Mouse (Mus musculus): ENCODE data around the gene Adprhl2. TPM values are rescaled to one million over a fixed set of nuclear protein-coding genes. Genes with fewer than 3 reads are reported as not detected.

Adprhl2 gene
- polyA plus RNA-seq, 1 experiment, result 67.8 TPM

DNA sequence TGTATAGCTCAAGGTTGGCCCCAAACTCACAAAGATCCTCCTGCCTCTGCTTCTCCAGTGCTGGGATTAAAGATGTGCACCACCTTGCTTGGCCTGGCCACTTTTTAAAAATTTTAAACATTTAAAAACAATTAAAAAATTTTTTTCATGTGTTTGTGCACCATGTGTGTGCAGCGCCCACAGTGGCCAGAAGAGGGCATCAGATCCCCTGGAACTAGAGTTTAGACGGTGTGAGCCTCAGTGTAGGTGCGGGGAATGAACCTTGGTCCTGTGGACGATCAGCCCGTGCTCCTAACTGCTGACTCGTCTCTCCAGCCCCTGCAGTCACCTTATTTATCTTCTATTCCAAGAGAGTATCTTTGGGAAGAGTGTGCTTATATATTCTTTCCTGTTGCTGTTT, 15.4 kb downstream of the Adprhl2 start:
- TF ChIP-seq POLR2A (IDR thresholded peaks at IDR 0.05; ENCODE audit: borderline replicate concordance, extremely low read depth, insufficient read depth, insufficient read length, poor library complexity, severe bottlenecking) (no peak), CTCF (IDR thresholded peaks at IDR 0.05; ENCODE audit: borderline replicate concordance, extremely low read depth, insufficient read depth, insufficient read length) (peak; percentile 24; the same call in 1 of the 2 replicates)
- DNase-seq (ENCODE audit: low read depth), result no peak

DNA sequence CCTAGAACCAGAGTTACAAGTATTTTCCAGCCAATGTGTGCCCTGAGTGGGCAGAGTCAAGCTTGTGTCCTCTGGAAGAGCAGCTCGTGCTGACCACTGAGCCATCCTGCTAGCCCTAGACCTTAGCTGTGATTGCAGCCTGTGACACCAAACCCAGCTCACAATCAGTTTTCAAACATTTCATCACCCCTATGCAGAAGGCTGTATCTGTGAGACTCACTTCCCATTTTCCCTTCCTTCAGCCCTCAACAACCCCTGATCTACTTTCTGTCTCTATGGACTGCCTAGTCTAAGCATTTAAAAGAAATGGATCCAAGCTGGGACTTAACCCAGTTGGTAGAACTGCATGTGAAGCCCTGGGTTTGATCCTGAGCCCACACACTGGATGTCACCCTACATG, 16.1 kb downstream of the Adprhl2 start:
- no peak for TF ChIP-seq CTCF (IDR thresholded peaks at IDR 0.05; ENCODE audit: borderline replicate concordance, extremely low read depth, insufficient read depth, insufficient read length)
- no peak for TF ChIP-seq POLR2A (IDR thresholded peaks at IDR 0.05; ENCODE audit: borderline replicate concordance, extremely low read depth, insufficient read depth, insufficient read length, poor library complexity, severe bottlenecking)
- DNase-seq (ENCODE audit: low read depth), result no peak

DNA sequence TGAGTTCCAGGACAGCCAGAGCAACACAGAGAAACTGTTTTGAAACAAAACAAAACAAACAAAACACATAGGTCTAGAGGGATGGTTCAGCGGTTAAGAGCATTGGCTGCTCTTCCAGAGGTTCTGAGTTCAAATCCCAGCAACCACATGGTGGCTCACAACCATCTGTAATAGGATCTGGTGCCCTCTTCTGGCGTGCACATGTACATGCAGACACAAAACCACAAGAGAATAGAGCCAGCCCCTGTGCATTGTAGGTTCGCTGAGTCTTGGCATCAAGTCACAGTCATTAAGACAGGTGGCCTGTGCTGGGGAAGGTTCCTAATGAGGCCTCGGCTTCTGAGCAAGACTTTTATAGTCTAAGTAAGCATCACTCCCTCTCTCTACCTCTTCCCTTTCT, 17.6 kb downstream of the Adprhl2 start:
- DNase-seq (ENCODE audit: low read depth), result no peak
- no peak for TF ChIP-seq POLR2A (IDR thresholded peaks at IDR 0.05; ENCODE audit: borderline replicate concordance, extremely low read depth, insufficient read depth, insufficient read length, poor library complexity, severe bottlenecking)
- TF ChIP-seq CTCF (IDR thresholded peaks at IDR 0.05; ENCODE audit: borderline replicate concordance, extremely low read depth, insufficient read depth, insufficient read length), result peak; percentile 16; the same call in 1 of the 2 replicates

DNA sequence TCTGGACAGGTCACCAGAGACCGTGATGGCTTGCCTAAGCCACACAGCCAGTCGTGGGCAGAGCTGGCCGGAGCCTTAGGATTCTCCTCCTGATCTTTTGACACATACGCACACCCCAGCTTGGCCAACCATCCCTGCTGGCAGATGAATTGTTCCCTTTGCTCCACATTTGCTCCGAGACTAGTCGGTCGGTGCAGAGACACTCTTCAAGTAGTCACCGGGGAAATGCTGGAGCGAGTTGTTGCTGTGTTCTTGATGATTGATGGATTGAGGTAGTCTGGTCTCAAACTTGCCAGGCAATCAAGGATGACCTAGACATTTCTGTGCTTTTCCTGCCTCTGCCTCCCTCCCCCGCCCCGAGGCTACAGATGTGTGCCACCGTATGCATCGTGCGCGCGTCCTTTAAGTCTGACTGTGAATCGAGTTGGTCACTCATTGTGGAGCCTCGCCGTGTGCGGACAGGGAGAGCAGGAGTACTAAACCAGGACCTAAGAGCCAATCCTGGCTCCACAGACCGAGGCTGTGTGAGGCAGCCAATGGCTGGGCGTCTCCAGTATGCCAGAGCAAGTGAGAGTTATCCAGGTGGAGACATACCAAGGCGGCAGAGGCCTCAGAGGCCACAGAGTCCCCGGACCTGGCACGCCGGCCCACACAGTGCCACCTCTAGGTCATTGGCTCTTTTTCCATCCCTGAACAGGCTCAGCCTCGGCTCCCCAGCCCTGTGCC, 19.8 kb downstream of the Adprhl2 start:
- TF ChIP-seq CTCF (IDR thresholded peaks at IDR 0.05; ENCODE audit: borderline replicate concordance, extremely low read depth, insufficient read depth, insufficient read length) (no peak), POLR2A (IDR thresholded peaks at IDR 0.05; ENCODE audit: borderline replicate concordance, extremely low read depth, insufficient read depth, insufficient read length, poor library complexity, severe bottlenecking) (no peak)
- DNase-seq (ENCODE audit: low read depth), result no peak

DNA sequence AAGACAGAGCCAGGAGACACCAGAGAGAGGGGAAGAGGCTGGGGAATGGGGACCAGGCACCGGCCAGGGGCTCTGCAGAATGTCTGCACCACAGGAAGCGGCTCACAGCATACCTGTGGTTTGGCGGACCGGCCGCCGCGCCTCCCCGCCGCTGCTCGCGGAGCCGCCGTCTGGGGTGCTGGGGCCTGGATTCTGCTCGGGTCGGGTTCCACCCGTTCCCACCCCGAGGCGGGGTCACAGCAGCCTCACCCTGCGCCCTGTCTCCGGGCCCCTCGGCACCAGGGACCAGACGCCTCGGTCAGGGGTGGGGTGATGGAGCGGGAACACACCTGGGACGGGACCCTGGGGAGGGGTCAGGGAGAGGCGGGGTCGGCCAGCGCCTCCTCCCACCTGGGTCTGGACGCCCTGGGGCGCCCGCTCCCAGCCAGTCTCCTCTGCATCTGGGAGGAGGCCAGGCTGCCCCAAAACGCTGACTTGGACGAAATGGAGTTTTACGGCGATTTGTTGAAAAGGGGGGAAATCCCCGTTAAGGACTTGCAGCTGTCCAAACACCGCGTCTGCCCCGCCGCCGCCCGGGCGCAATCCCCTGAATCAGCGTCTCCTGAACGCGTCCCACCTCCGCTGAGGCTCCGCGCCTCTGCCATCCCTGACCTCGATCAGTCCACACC, 20.5 kb downstream of the Adprhl2 start:
- TF ChIP-seq CTCF (IDR thresholded peaks at IDR 0.05; ENCODE audit: borderline replicate concordance, extremely low read depth, insufficient read depth, insufficient read length) (no peak), POLR2A (IDR thresholded peaks at IDR 0.05; ENCODE audit: borderline replicate concordance, extremely low read depth, insufficient read depth, insufficient read length, poor library complexity, severe bottlenecking) (no peak)
- DNase-seq (ENCODE audit: low read depth), result no peak

DNA sequence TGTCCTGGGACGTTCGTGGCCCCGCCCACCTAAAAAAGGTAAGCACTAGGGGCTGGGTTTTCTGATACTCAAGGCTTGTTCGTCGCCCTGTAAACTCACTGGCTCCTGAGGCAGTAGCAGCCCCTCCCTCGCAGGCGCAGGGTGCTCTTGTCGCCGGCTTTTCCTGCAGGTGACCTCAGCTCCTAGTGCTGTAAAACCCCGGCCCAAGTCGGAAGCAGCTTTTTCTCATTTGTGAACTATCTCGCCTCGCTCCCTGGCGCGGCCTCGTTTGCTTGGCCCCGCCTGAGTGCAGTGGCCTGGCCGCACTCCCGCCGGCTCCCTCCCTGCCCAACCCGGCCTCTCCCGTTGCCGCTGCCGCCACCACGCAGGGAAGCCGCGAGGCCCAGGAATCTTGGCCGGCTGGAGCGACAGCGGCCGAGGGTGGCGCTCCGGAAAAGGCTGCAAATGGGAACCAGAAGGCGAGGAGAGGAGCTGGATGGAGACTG, 24.8 kb downstream of the Adprhl2 start:
- DNase-seq (ENCODE audit: low read depth), result peak; percentile 58
- TF ChIP-seq CTCF (IDR thresholded peaks at IDR 0.05; ENCODE audit: borderline replicate concordance, extremely low read depth, insufficient read depth, insufficient read length) (no peak), POLR2A (IDR thresholded peaks at IDR 0.05; ENCODE audit: borderline replicate concordance, extremely low read depth, insufficient read depth, insufficient read length, poor library complexity, severe bottlenecking) (no peak)

DNA sequence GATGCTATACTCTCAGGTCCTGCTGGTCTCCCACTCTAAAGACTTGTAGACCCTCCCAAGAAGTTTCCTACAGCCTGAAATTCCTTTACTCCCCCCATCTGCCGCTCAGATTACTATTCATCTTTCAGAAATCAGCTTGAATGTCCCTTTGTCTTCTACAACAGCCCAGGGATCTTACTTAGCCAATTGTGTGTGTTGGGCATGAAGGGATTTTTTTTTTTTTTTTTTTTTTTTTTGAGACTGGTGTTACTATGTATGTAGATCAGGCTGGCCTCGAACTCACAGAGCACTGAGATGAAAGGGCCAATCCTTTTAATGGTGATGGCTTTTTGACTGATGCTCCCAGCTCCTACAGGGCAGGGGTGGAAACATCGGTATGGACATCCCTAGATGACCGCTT, 25.6 kb downstream of the Adprhl2 start:
- DNase-seq (ENCODE audit: low read depth), result no peak
- no peak for TF ChIP-seq POLR2A (IDR thresholded peaks at IDR 0.05; ENCODE audit: borderline replicate concordance, extremely low read depth, insufficient read depth, insufficient read length, poor library complexity, severe bottlenecking)
- no peak for TF ChIP-seq CTCF (IDR thresholded peaks at IDR 0.05; ENCODE audit: borderline replicate concordance, extremely low read depth, insufficient read depth, insufficient read length)

DNA sequence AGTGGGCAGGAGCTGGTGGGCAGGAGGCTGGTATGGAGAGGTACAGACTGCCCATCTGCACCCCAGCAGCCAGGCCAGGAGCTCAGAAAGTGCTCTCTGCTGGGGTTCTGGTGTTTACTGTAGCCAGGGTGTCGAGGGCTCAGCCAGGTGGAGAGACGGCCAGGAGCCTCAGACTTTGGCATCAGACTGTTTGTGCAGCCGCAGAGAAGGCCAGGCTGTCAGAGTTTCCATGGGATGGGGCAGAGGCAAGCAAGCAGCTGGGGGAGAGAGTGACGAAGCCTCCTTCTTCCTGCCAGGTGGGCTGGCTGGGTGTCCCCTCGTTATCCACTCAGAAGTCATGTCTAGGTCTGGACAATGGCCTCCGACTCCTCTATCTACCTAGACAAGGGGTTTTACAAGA, 26.4 kb downstream of the Adprhl2 start:
- no peak for DNase-seq (ENCODE audit: low read depth)
- no peak for TF ChIP-seq POLR2A (IDR thresholded peaks at IDR 0.05; ENCODE audit: borderline replicate concordance, extremely low read depth, insufficient read depth, insufficient read length, poor library complexity, severe bottlenecking)
- no peak for TF ChIP-seq CTCF (IDR thresholded peaks at IDR 0.05; ENCODE audit: borderline replicate concordance, extremely low read depth, insufficient read depth, insufficient read length)

DNA sequence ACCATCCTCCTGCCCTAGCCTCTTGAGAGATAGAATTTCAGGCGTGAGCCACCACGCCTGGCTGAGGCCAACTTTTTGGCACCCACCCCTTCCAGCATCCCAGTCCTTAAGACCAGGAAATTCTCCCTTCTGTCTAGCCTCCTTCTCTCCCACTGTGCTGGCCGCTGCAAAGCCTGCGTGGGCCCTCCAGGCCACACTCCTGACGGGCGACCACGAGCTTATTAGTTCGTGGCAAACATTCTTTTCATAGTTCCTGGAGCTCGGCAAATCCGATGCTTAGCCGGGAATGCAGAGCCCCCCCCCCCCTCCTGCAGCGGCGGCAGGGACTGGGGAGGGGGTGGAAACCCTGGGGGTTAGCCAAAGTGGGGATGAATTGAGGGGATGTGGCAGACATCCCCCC, 30.3 kb downstream of the Adprhl2 start:
- no peak for DNase-seq (ENCODE audit: low read depth)
- TF ChIP-seq CTCF (IDR thresholded peaks at IDR 0.05; ENCODE audit: borderline replicate concordance, extremely low read depth, insufficient read depth, insufficient read length) (no peak), POLR2A (IDR thresholded peaks at IDR 0.05; ENCODE audit: borderline replicate concordance, extremely low read depth, insufficient read depth, insufficient read length, poor library complexity, severe bottlenecking) (no peak)

DNA sequence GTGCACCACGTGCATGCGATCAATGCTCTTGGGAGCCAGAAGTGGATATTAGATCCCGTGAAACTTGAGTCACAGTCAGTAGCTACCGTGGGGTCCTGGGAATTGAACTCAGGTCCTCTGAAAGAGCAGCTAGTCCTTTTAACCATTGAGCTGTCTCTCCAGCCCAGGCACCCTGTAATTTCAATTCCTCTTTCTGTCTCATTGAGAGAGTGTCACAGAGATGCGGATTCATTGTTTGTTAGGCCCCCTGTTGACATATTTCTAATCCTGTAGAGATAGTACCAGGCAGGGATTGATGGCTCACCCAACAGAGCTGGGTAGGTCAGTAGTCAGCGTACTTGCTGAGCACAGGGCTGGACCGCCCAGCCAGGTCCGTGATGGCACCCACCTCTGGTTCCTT, 31.2 kb downstream of the Adprhl2 start:
- TF ChIP-seq CTCF (IDR thresholded peaks at IDR 0.05; ENCODE audit: borderline replicate concordance, extremely low read depth, insufficient read depth, insufficient read length) (no peak), POLR2A (IDR thresholded peaks at IDR 0.05; ENCODE audit: borderline replicate concordance, extremely low read depth, insufficient read depth, insufficient read length, poor library complexity, severe bottlenecking) (no peak)
- no peak for DNase-seq (ENCODE audit: low read depth)

DNA sequence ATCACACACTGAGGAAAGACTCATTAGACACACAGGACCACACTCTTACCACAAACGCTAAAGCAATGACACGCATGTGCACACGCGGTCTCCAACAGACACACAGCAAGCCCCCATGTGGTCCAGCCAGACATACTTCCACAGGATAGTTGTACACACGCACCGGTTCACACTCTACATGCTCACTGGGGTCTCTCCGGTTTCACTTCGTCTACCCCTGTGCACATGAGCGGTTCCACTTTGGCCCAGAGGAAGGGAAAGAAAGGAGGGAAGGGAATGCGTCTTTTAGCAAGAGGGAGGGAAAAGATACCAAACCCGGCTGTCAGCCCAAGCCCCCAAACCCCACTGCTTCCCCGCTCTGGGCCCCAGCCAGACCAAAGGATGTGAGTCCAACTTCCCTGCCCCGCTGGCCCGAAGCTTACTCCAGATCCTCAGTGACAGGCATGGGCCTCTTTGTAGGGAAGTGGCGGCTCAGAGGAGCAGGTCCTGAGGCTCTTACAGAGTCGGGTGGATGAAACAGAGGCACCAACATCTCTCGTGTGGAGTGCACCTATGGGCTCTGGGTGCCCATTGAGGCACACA, 33.3 kb downstream of the Adprhl2 start:
- DNase-seq (ENCODE audit: low read depth), result no peak
- no peak for TF ChIP-seq POLR2A (IDR thresholded peaks at IDR 0.05; ENCODE audit: borderline replicate concordance, extremely low read depth, insufficient read depth, insufficient read length, poor library complexity, severe bottlenecking)
- no peak for TF ChIP-seq CTCF (IDR thresholded peaks at IDR 0.05; ENCODE audit: borderline replicate concordance, extremely low read depth, insufficient read depth, insufficient read length)
